Comparison of ENCODE assay signal across 12 mouse cellular contexts in the genomic region with DNA sequence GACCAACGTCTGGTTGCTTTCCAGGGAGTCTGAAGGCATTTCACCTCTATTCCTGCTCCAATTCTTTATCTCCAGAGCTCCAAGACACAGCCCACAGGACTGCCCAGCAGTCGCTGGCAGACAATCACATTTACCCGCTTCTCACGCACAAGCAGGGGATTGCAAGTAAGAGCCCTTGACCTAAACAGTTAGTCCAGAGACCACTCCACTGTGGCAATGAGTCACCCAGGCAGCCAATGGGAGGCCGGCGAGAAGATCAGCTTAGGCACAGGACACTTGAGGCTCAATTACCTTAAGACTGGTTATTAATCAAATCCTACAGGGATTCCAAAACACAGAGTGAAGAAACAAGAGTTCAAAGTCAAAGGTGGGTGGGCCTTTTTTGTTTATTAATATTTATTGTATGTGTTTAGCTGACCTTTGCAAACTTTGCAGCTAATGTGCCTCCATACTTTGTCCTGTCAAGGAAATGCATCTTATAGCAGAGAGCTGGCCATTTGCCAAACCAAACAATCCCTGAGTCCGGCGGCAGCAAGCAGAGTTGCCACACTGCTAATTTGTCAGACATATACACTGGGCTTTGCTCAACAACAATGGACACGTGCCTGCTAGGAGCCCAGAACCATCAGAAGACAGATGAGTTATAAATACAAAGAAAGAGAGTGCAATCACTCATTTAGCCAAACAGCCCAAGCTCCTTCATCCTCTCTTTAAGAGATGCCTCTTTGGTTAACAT.
DNase-seq lines count a peak whose midpoint lies in the region; ATAC-seq and TF ChIP-seq lines count a peak whose summit lies in the region.
"Had no signal": no experiment of that assay in that cellular context is flagged by ENCODE, and none has a peak within 500 bp of the region (broad histone marks: within the 10 kb centered on the region; RNA-seq: fewer than 3 reads in every experiment).

No protein-coding gene starts in this region.

- H3K4me2 ChIP-seq in heart, embryonic 13.5 days, result no peak overlapping the region
- H3K4me2 ChIP-seq in lung, embryonic 14.5 days, result no peak overlapping the region
- H3K4me2 ChIP-seq in intestine, embryonic 14.5 days (ENCODE audit: low read length), result no peak overlapping the region
- H3K4me2 ChIP-seq in myocyte (ENCODE audit: low read depth), result peak overlapping the region; percentile 13
- H3K4me2 ChIP-seq: embryonic facial prominence, embryonic 15.5 days; midbrain, embryonic 13.5 days had no signal

- 30% methylated on average over 9 of the region's 9 CpGs for WGBS in heart, embryonic 13.5 days
- 41% methylated on average over 9 of the region's 9 CpGs for whole genome bisulfite sequencing in heart, adult 2 months
- 6% methylated on average over 9 of the region's 9 CpGs for WGBS in lung, embryonic 14.5 days
- 25% methylated on average over 9 of the region's 9 CpGs for WGBS in intestine, embryonic 14.5 days

- no peak for TF ChIP-seq POLR2A in heart, adult 2 months (IDR thresholded peaks at IDR 0.05; ENCODE audit: insufficient read depth, low read depth, low read length)
- no peak for TF ChIP-seq POLR2A in myocyte (IDR thresholded peaks at IDR 0.05; ENCODE audit: insufficient read length, low read depth)

- H3K4me3 ChIP-seq in heart, embryonic 13.5 days, result no peak overlapping the region
- H3K4me3 ChIP-seq in heart, adult 2 months, result no peak overlapping the region
- H3K4me3 ChIP-seq in lung, embryonic 14.5 days (ENCODE audit: low read depth, low read length), result no peak overlapping the region
- no peak overlapping the region for H3K4me3 ChIP-seq in intestine, embryonic 14.5 days (ENCODE audit: low read depth, low read length)
- H3K4me3 ChIP-seq in myocyte, result no peak overlapping the region
- H3K4me3 ChIP-seq: embryonic facial prominence, embryonic 15.5 days; midbrain, embryonic 13.5 days had no signal

- H3K9me3 ChIP-seq in heart, embryonic 13.5 days, result no peaks in the 10 kb centered on the region
- H3K9me3 ChIP-seq in lung, embryonic 14.5 days (ENCODE audit: low read depth, low read length), result no peaks in the 10 kb centered on the region
- H3K9me3 ChIP-seq in intestine, embryonic 14.5 days (ENCODE audit: control insufficient read depth, low read length), result no peaks in the 10 kb centered on the region
- H3K9me3 ChIP-seq: embryonic facial prominence, embryonic 15.5 days; midbrain, embryonic 13.5 days had no signal

- no peak for TF ChIP-seq EP300 in heart, adult 2 months (IDR thresholded peaks at IDR 0.05; ENCODE audit: insufficient read depth, low read depth, low read length)

- no peaks in the 10 kb centered on the region for H3K79me2 ChIP-seq in heart, adult 2 months (replicated peaks; ENCODE audit: control insufficient read depth, insufficient read depth, low read length)
- H3K79me2 ChIP-seq in myocyte (ENCODE audit: control insufficient read depth, insufficient read depth), result no peaks in the 10 kb centered on the region

- peaks cover 31% of the 10 kb centered on the region for H3K4me1 ChIP-seq in heart, embryonic 13.5 days
- H3K4me1 ChIP-seq in heart, adult 2 months (ENCODE audit: control insufficient read depth, insufficient read depth, low read length), result no peaks in the 10 kb centered on the region
- H3K4me1 ChIP-seq in lung, embryonic 14.5 days (ENCODE audit: insufficient read depth), result peaks cover 12% of the 10 kb centered on the region
- peaks cover 22% of the 10 kb centered on the region for H3K4me1 ChIP-seq in intestine, embryonic 14.5 days (replicated peaks; ENCODE audit: control insufficient read depth, insufficient read depth, low read length)

- no peak for TF ChIP-seq CTCF in heart, adult 2 months (IDR thresholded peaks at IDR 0.05)
- TF ChIP-seq CTCF in lung, embryonic 14.5 days (IDR thresholded peaks at IDR 0.05; ENCODE audit: low read depth), result no peak

- H3K36me3 ChIP-seq in heart, embryonic 13.5 days, result no peaks in the 10 kb centered on the region
- H3K36me3 ChIP-seq in heart, adult 2 months (ENCODE audit: control insufficient read depth, insufficient read depth, low read length), result no peaks in the 10 kb centered on the region
- no peaks in the 10 kb centered on the region for H3K36me3 ChIP-seq in lung, embryonic 14.5 days (ENCODE audit: insufficient read depth)
- no peaks in the 10 kb centered on the region for H3K36me3 ChIP-seq in intestine, embryonic 14.5 days (ENCODE audit: control insufficient read depth, insufficient read depth, low read length)
- H3K36me3 ChIP-seq in myocyte (ENCODE audit: control insufficient read depth, insufficient read depth), result peaks cover 1% of the 10 kb centered on the region
- H3K36me3 ChIP-seq: midbrain, embryonic 13.5 days had no signal

- no peak overlapping the region for H3ac ChIP-seq in myocyte (ENCODE audit: control insufficient read depth, insufficient read length)

- intact Hi-C loops in heart, adult 2 months (cut with DNase I), result no loop called here
- intact Hi-C loops in left cerebral cortex, postnatal 36 days (cut with DNase I), result no loop called here
- intact Hi-C loops in gastrocnemius, postnatal 14 days (cut with DNase I; ENCODE audit: low total_unique reads), result no loop called here

- no peak for DNase-seq in heart, adult 2 months
- peak; percentile 92 for DNase-seq in lung, embryonic 14.5 days
- DNase-seq in lung, postnatal 25 days (ENCODE audit: low spot score), result no peak
- no peak for DNase-seq in intestine, embryonic 14.5 days (ENCODE audit: low spot score)
- DNase-seq in left cerebral cortex, postnatal 36 days (ENCODE audit: low spot score in 2 of 2), result no peak
- no peak for DNase-seq in gastrocnemius, postnatal 14 days
- DNase-seq: right cerebral cortex, adult 18-20 months; thymus, postnatal 14 days had no signal

- H3K9ac ChIP-seq in heart, embryonic 13.5 days, result no peak overlapping the region
- H3K9ac ChIP-seq in heart, adult 2 months (ENCODE audit: low read depth, low read length), result no peak overlapping the region
- no peak overlapping the region for H3K9ac ChIP-seq in lung, embryonic 14.5 days
- H3K9ac ChIP-seq in intestine, embryonic 14.5 days (ENCODE audit: low read length), result no peak overlapping the region
- H3K9ac ChIP-seq: embryonic facial prominence, embryonic 15.5 days; midbrain, embryonic 13.5 days had no signal

- peak overlapping the region; percentile 63 for H3K27ac ChIP-seq in heart, embryonic 13.5 days (replicated peaks)
- H3K27ac ChIP-seq in heart, adult 2 months, result no peak overlapping the region
- H3K27ac ChIP-seq in lung, embryonic 14.5 days (ENCODE audit: low read depth), result no peak overlapping the region
- H3K27ac ChIP-seq in intestine, embryonic 14.5 days (ENCODE audit: low read depth), result peak overlapping the region; percentile 47
- H3K27ac ChIP-seq: embryonic facial prominence, embryonic 15.5 days; midbrain, embryonic 13.5 days had no signal

- no peaks in the 10 kb centered on the region for H3K27me3 ChIP-seq in heart, embryonic 13.5 days (replicated peaks)
- H3K27me3 ChIP-seq in heart, adult 2 months (ENCODE audit: control insufficient read depth, insufficient read depth, low read length), result no peaks in the 10 kb centered on the region
- H3K27me3 ChIP-seq in lung, embryonic 14.5 days (ENCODE audit: insufficient read depth, low read length), result no peaks in the 10 kb centered on the region
- H3K27me3 ChIP-seq in intestine, embryonic 14.5 days (replicated peaks; ENCODE audit: control insufficient read depth, insufficient read depth, low read length), result no peaks in the 10 kb centered on the region
- no peaks in the 10 kb centered on the region for H3K27me3 ChIP-seq in myocyte (ENCODE audit: control insufficient read depth, insufficient read depth, insufficient read length)
- H3K27me3 ChIP-seq: embryonic facial prominence, embryonic 15.5 days had no signal

- no peak for ATAC-seq in heart, embryonic 13.5 days (ENCODE audit: extremely low read depth, insufficient number of reproducible peaks, low FRiP score, low TSS enrichment)
- peak; percentile 83 for ATAC-seq in lung, embryonic 14.5 days (ENCODE audit: insufficient read depth)
- 0 out of 2 replicates have a peak, but pooled peaks have one; percentile 47 for ATAC-seq in intestine, embryonic 14.5 days (replicated peaks; ENCODE audit: low FRiP score, low TSS enrichment, low read depth)
- ATAC-seq: midbrain, embryonic 13.5 days had no signal

TF ChIP-seq in myocyte, 11 proteins besides CTCF, POLR2A, EP300 and RAD21:
- TF ChIP-seq CEBPB (IDR thresholded peaks at IDR 0.05; ENCODE audit: insufficient read depth, poor library complexity, severe bottlenecking) (0 out of 2 replicates have a peak, but pooled peaks have one; percentile 10), MAX (IDR thresholded peaks at IDR 0.05; ENCODE audit: low read depth) (no peak), MYOD1 (IDR thresholded peaks at IDR 0.05; ENCODE audit: control insufficient read depth in 1 of 3, insufficient read length in 2 of 3, low read depth in 2 of 3) (no peak), USF1 (IDR thresholded peaks at IDR 0.05; ENCODE audit: low read depth) (peak; percentile 41), TCF3 (IDR thresholded peaks at IDR 0.05; ENCODE audit: insufficient read length, low read depth) (no peak)

Comparison
In these comparisons a context has a peak if more than half of its experiments do, and no peak if none do; other contexts are left out.
1. H3K27ac ChIP-seq: peak in heart, embryonic 13.5 days (single experiment) and intestine, embryonic 14.5 days (single experiment); none in heart, adult 2 months (single experiment) and lung, embryonic 14.5 days (single experiment).